Mouse (Mus musculus) splenic B cell, adult 2 months (primary cell): Measurements from ENCODE around the gene Ppp1r11.
"Not testable (repeated sequence)": the region's sequence is repeated elsewhere in the genome, so short reads cannot be mapped to it uniquely, and the experiment has no call there.

Experiments used
- DNase-seq: peaks from one replicate; pipeline ENCODE4 v3.0.0-alpha.2; 2011; ENCODE audit warnings: low read depth, low spot score
- H3K27me3 ChIP-seq: 2 replicates; pipeline ENCODE4 v1.6.1; 2012; ENCODE audit warnings: mild to moderate bottlenecking, low read length, moderate library complexity, mixed read lengths; ENCODE audit not compliant: control insufficient read depth, poor library complexity, insufficient read depth, severe bottlenecking
- H3K36me3 ChIP-seq: 2 replicates; pipeline ENCODE4 v1.6.1; 2012; ENCODE audit warnings: mild to moderate bottlenecking, low read length, moderate library complexity, mixed read lengths; ENCODE audit not compliant: control insufficient read depth, poor library complexity, insufficient read depth, severe bottlenecking

The Ppp1r11 gene

DNA sequence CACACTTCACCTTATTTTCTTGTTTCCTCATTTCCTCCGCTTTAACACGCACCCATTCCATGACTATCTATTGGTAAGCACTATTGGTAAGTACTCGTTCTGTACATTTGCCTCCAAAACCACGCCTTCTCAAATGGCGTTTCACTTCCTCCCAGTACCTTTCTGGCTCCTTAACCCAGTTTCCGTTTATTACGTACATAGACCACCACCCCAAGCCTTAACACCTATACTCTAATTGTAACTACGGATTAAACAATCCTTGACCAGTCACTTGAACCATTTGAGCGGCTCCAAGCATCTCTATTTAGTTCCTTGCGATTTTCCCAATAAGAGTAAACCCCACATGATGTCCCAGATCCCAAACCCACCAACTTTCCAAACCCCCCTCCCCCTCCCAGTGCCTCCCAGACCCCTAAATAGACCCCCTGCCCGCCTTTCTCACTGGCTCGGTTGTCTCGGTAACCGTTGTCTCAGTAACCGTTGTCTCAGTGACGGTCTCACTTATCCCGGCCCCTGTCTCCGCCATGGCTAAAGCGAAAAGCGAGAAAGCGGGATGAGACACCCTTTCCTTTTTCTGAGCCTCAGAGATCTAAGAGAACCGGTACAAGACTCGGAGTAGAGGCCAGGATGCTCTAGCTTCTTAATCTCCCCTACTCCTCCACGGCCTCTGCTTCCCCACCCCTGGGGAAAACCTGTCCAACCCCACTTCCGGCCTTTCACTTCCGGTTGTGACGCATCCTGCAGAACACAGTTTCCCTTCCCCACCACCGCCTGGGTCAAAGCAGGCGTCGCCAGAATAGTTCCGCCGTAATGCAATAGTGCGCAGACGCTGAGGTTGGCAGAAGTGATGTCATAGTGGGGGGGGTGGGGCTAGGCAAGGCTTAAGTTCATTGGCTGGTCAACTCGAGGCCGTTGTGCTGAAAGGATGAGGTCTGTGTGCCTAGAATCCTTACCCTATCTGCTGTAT lies at the start of gene Ppp1r11:
Gene Ppp1r11, minus strand, starts transcription at position 761 of the 967 bp plus-strand sequence.
- Histone ChIP-seq H3K27me3 (no peaks in the 10 kb centered on the region), H3K36me3 (no peaks in the 10 kb centered on the region; the same call in 1 of the 2 replicates)
- peak; percentile 99 for DNase-seq

DNA sequence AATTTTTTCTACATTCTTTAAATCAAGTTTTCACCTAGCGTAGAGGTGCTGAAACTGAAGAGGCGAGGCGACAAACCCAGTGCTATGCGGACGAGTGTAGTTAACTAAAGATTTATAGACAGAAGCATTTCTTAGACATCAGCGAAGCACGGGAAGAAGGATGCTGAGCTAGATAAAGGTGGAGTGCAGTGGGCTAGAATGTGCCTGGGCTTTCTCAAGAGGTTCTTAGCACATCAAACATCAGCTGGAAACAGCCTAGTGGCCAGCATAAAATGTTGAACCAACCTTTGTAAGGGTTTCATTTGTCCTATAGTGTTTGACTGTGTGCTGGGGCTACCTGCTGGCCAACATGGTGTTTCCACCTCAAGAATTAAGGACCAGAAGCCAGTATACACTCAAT lies 49.3 kb upstream of the Ppp1r11 start, which contains the start of gene Zfp57:
Gene Zfp57, plus strand, starts transcription at position 301 of the 400 bp plus-strand sequence.
- no peaks in the 10 kb centered on the region for H3K36me3 ChIP-seq
- no peak for DNase-seq
- H3K27me3 ChIP-seq = no peaks in the 10 kb centered on the region; the same call in 1 of the 2 replicates

DNA sequence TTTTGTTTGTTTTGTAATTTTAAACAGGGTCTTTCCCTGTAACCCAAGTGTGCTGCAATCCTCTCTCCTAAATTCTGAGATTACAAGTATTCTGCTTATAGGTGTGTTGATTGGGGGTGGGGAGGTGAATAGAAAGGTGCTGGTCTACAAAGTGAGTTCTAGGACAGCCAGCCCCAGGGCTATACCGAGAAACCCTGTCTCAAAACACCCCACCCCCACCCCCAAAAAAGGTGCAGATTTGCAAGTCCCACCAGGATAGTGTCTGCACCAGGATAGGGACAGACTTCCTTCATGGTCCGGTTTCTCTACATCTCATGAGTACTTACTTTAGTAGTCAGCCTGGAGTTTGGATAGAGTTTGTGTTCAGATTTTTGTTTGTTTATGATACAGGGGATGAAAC lies 46.9 kb upstream of the Ppp1r11 start:
- DNase-seq = no peak
- no peaks in the 10 kb centered on the region for H3K36me3 ChIP-seq
- H3K27me3 ChIP-seq = no peaks in the 10 kb centered on the region; the same call in 1 of the 2 replicates

DNA sequence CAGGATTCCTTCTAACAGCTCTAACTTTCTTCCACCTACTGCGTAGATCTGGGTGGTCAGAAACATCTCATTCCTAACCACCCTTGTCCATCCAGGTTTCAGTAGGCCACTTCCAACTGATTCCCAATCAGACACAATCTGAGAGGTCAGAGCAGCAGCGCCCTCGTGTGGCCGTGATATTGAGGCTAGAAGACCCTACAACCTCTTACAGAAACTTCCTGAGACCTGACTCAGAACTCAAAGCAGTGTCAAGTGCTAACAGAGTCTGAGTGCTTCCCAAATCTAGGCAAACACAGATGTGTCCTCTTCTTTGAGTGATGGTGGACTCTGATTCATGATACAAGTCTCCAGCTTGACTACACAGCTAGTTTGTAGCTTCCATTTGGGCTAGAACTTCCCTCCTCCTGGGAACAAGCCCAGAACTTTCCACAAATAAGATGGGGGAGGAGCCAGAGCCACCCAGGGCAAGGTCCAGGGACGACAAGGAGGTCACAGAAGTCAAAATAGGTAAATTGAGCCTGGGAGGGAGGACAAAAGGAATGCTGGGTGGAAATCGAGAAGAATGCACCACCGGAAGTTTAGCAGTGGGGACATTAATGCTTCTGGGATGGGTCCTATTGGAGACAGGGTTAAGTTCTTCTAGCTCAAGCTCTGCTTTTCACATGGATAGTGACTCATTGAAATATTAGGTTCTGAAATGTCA lies 45.6 kb upstream of the Ppp1r11 start:
- Histone ChIP-seq H3K36me3 (no peaks in the 10 kb centered on the region), H3K27me3 (no peaks in the 10 kb centered on the region; the same call in 1 of the 2 replicates)
- DNase-seq = peak; percentile 69

DNA sequence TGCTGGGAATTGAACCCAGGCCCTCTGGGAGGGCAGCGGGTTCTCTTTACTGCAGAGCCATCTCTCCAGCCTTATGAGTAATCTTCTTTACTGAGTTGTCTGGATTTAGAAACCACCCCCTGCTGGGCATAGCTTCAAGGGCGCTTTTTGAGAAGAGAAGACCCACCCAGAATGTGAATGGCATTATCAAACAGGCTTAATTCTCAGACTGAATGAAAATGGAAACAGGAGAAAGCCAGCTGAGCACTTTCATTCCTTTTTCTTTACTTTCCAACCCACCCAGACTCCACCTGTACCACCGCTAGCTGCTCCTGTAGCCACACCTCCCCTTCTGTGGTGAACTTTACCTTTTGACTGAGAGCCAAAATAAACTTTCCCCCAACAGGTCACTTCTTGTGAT lies 43.9 kb upstream of the Ppp1r11 start:
- no peaks in the 10 kb centered on the region for H3K36me3 ChIP-seq
- H3K27me3 ChIP-seq = no peaks in the 10 kb centered on the region; the same call in 1 of the 2 replicates
- no peak for DNase-seq

DNA sequence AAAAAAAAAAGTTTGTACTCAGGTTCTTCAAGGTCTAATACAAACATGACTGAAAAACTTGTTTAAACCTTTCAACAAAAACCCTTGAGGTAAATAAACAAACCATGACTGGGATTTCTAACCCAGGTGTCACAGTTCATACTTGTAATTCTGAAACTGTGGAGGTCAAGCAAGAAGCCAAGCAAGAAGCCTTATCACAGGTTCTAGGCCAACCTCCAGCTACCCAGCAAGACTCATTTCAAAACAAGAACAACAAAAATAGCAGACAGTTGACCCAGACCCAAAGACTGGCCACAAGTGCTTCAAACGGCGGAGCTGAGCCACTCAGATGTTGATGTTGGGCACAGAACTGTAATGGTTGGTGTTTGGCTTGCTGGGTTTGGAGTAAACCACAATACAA lies 43.0 kb upstream of the Ppp1r11 start:
- DNase-seq = no peak
- no peaks in the 10 kb centered on the region for H3K36me3 ChIP-seq
- no peaks in the 10 kb centered on the region for H3K27me3 ChIP-seq

DNA sequence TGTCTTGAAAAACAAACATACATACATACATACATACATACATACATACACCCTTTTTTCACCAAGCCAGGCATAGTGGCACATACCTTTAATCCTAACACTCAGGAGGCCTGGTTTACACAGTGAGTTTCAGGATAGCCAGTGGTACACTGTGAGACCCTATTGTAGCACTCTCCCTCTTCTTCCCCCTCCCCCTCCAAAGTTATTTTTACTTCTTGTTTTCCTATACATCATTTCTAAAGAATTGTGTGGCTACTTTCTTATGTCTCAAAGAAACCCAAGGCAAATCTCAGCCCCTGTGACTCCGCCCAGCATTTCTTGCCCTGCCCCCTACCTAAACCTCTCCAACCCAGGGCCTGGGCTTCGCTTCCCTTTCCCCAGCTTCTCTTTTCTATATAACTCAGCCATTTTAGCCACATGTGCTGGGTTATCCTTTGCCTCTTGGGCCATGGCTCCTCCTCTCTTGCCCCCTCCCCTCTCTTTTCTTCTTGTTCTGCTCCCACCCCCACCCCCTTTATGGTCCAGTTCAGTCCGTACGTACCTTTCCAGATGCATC lies 42.3 kb upstream of the Ppp1r11 start:
- Histone ChIP-seq H3K36me3 (no peaks in the 10 kb centered on the region), H3K27me3 (no peaks in the 10 kb centered on the region)
- DNase-seq = no peak

DNA sequence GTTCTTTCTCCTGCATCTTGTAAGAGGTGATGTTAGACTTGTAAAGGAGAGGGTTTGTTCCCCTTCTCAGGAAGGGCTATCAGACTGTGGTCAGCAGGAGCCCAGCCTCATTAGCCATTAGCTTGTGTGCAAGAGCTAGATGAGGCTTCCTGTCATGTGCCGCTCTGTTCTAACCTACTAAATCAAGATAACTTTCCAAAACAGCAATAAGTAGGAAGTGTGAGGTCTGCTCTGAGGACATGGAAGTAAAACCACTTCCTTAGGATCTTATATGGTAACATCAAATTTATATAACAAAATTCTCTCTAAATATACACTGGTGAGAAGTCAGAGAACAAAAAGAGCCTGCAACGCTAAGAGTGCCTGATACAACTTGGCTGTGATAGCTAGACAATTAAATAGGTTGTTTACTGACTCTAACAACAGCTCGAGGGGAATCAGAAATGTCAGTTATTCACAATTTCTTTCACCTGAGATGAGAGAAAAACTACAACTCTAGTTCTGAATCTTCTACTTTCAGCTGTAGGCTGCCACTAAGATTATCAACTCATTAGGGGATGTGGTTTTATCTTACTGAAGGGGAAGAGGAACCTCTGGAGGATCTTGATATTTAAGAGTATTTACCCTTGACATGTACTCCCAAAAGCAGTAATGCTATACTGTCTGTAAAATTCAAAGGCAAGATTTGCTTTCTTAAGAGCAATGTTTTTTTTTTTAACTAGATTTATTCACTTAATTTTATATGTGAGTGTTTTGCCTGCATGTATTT lies 41.0 kb upstream of the Ppp1r11 start:
- DNase-seq = peak; percentile 5
- Histone ChIP-seq H3K27me3 (no peaks in the 10 kb centered on the region), H3K36me3 (no peaks in the 10 kb centered on the region)

DNA sequence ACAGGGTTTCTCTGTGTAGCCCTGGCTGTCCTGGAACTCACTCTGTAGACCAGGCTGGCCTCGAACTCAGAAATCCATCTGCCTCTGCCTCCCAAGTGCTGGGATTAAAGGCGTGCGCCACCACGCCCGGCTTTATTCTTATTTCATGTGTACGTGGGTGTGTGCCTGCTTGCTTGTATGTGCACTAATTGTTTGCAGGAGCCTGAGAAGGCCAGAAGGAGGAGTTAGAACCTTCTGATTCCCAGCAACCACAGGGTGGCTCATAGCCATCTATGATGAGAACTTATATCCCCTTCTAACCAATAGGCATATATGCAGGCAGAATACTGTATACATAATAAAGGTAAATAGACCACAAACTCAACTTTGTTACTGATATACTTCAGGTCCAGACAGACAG lies 39.1 kb upstream of the Ppp1r11 start:
- H3K27me3 ChIP-seq, DNase-seq, H3K36me3 ChIP-seq: not testable (repeated sequence)

DNA sequence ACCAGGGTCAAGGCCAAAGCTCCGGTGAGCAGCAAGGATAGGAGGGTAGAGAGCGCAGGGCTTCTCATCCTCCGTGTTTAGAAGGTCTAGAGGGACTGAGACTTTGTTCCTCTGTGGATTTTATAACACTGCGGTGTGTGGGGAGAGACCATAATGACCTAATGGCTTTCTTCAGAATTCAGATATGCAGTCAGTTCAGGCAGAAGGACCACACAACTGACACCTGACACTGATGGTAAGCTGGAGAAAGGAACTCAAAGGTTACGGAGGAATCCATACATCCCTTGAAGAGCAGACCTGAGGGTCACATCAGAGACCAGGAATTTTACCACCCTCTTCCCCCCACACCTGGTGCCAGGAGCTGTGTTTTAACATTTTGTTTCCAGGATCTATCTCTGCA lies 37.9 kb upstream of the Ppp1r11 start, which contains the start of gene H2-M5:
Gene H2-M5, minus strand, starts transcription at position 101 of the 400 bp plus-strand sequence.
- Histone ChIP-seq H3K27me3 (no peaks in the 10 kb centered on the region), H3K36me3 (no peaks in the 10 kb centered on the region)
- DNase-seq = no peak

DNA sequence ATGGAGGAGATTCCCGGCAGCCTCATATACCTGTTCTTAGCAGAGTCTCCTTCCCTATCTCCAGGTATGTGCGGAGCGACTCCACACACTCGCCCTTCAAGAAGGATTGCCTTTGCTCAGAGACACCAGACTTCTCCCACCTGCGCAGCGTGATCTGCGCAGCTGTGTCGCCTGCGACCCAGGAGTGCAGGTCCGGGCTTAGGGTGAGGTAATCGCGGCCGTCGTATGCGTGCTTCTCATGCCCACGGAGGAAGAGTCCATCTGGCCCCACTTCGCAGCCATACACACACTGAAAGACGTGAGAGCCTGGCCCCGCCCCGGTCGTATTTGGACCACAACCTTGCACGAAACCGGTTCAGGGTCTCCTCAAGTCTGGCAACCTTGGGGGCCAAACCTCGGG lies 36.9 kb upstream of the Ppp1r11 start:
- Histone ChIP-seq H3K36me3 (no peaks in the 10 kb centered on the region), H3K27me3 (no peaks in the 10 kb centered on the region)
- DNase-seq = no peak

DNA sequence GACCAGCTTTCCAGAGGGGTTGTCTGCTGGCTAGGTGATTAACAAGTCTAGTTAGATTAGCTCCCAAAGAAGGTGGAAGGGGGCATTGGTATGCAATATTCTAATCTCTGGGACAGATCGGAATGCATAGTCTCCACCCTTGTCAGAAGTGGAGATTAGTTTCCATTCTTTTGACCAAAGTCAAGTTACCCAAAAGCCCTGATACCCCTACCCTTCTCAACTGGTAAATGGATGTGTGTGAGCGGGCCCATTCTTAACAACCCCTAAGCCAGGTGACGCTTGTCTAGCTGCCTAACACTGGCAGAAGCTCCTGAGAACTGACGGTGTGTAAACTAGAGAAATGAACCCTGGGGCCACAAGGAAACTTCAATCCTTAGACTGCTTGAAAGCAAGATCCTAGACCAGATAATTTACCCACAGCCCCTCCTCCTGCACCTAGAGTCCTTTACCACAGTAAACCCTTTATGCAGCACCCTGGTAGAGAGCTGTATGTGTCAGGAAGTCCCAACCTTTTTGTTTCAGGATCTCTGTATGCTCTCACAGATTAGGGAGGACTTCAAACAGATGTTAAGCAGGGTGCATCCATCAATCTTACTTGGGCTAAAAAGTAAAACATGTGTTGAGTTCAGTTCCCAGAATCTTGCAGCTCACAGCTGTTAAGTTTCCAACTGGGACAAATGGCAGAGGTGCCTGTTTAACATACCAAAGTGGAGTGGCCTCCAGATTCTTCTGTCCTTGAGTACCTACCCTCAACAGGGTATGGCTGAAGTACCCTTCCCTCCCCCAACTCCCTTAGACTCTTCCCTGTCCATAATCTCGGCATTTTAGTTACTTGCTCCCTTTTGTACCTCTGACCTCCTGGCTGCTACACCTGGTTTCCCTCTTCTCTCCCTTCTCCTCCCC lies 31.0 kb upstream of the Ppp1r11 start:
- DNase-seq = no peak
- Histone ChIP-seq H3K27me3 (no peaks in the 10 kb centered on the region), H3K36me3 (no peaks in the 10 kb centered on the region)

DNA sequence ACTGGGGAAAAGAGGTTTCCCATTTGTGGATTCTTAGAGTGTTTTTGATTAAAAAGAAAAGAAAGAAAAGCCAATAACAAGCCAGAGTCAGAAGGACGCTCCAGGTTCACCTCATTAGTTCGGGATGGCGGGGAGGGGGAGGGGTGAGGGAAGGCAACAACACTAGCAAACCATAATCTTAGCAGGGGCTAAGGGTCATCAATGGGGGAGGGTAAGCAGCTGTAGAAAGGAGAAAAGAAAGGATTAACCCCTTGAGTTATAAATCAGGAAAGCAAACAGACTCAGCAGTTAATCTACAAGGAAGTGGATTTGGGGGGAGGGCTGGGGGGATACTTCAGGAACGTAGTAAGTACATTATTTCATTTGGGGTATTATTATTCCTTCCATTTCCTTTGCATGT lies 30.3 kb upstream of the Ppp1r11 start:
- Histone ChIP-seq H3K27me3 (no peaks in the 10 kb centered on the region; the same call in 1 of the 2 replicates), H3K36me3 (no peaks in the 10 kb centered on the region)
- no peak for DNase-seq
